Mouse (Mus musculus) T-helper 1 cell (primary cell): ENCODE measurements at regions not wholly inside any gene's neighbourhood (a gene's known extent, or its start where the extent isn't known, plus 50 kb on each side); places are given as distances from the start of the nearest gene placed in this dataset.

Experiments used
- in situ Hi-C: fragments of 300-600 bp; cut with MboI, MseI; formaldehyde crosslinking; loops from one replicate; pipeline ENCODE4 v1.15.1; 2025; ENCODE audit warnings: high pct_unique_total_duplicates

- in situ Hi-C loops = no loop called here
Observed at GRCm38 (mm10) chr5:72245382-72245781, 77.4 kb upstream of the Commd8 start.

- in situ Hi-C loops = no loop called here
Observed at GRCm38 (mm10) chr5:72244134-72244533, 76.1 kb upstream of the Commd8 start.

- in situ Hi-C loops = no loop called here
Observed at GRCm38 (mm10) chr5:72242981-72243380, 75.0 kb upstream of the Commd8 start.

GRCm38 (mm10) chr5:72241451-72241850 lies 73.5 kb upstream of the Commd8 start:
- in situ Hi-C loops = no loop called here

- in situ Hi-C loops = no loop called here
Observed at GRCm38 (mm10) chr5:72240271-72240670, 72.3 kb upstream of the Commd8 start.

GRCm38 (mm10) chr5:72227002-72227401 lies 59.0 kb upstream of the Commd8 start:
- in situ Hi-C loops = no loop called here

GRCm38 (mm10) chr5:72225576-72226298 lies 57.7 kb upstream of the Commd8 start:
- in situ Hi-C loops = no loop called here

- in situ Hi-C loops = no loop called here
Observed at GRCm38 (mm10) chr5:72225056-72225455, 57.1 kb upstream of the Commd8 start.

GRCm38 (mm10) chr5:72224551-72224966 lies 56.6 kb upstream of the Commd8 start:
- in situ Hi-C loops = no loop called here

GRCm38 (mm10) chr5:72222902-72223301 lies 54.9 kb upstream of the Commd8 start:
- in situ Hi-C loops = no loop called here

GRCm38 (mm10) chr5:72219697-72220096 lies 51.7 kb upstream of the Commd8 start:
- in situ Hi-C loops = loop anchor here (10.0 kb wide), 1 partner anchor 45 kb away; no protein-coding TSS in a partner anchor

- in situ Hi-C loops = loop anchor here (10.0 kb wide), 1 partner anchor 46 kb away; no protein-coding TSS in a partner anchor
Observed at GRCm38 (mm10) chr5:72219248-72219647, 51.3 kb upstream of the Commd8 start.
